Comparison of ENCODE assay signal across 8 mouse cellular contexts in the genomic region with DNA sequence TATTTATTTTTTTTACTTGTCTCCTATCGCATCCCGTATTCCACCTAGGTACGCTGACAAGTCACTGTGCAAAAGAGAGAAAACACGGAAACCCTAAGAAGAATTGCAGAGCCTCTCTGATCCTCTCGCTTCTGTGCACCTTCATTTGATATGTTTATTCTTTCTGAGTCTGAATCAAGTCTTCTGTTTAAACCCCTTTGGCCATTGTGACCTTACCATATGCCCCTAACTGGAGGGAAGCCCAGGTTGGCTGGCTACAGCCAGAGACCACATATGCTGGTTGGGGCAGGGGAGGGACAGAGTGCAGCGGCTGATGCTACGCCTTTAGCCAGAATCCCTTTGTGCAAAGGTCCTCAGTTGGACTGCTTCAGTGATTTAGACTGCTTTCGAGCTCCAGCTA.
DNase-seq lines count a peak whose midpoint lies in the region; ATAC-seq lines count a peak whose summit lies in the region.

No protein-coding gene starts in this region.

- 49% methylated on average over 8 of the region's 8 CpGs for WGBS in embryonic facial prominence, embryonic 10.5 days

- peak overlapping the region; percentile 19; the same call in 1 of the 2 replicates for H3K27ac ChIP-seq in embryonic facial prominence, embryonic 10.5 days (replicated peaks)

- H3K27me3 ChIP-seq in embryonic facial prominence, embryonic 10.5 days (replicated peaks; ENCODE audit: low read depth, poor library complexity, severe bottlenecking) = no peaks in the 10 kb centered on the region; the same call in 1 of the 2 replicates

- ATAC-seq in megakaryocyte, adult 5-6 weeks (ENCODE audit: poor library complexity, severe bottlenecking) = no peak

- no peaks in the 10 kb centered on the region for H3K9me3 ChIP-seq in embryonic facial prominence, embryonic 10.5 days

- peak overlapping the region; percentile 34 for H3K4me3 ChIP-seq in embryonic facial prominence, embryonic 10.5 days

- no peaks in the 10 kb centered on the region for H3K36me3 ChIP-seq in embryonic facial prominence, embryonic 10.5 days (replicated peaks)

- peaks cover 28% of the 10 kb centered on the region for H3K4me1 ChIP-seq in embryonic facial prominence, embryonic 10.5 days

- peak; percentile 2 to 7 for DNase-seq in left cerebral cortex, adult 18-20 months (ENCODE audit: low spot score in 2 of 2)
- DNase-seq in left cerebral cortex, adult 11 months (ENCODE audit: low spot score) = no peak
- peak; percentile 16 for DNase-seq in embryonic facial prominence, embryonic 10.5 days (ENCODE audit: low spot score)
- peak; percentile 32 to 44 for DNase-seq in layer of hippocampus, postnatal 10 days (ENCODE audit: low spot score in 2 of 2)
- DNase-seq in right cerebral cortex, adult 2 months (ENCODE audit: low spot score in 2 of 2) = peak; percentile 6 to 12
- no peak for DNase-seq in adrenal gland, postnatal 36 days
- no peak for DNase-seq in adrenal gland, adult 18-20 months (ENCODE audit: low spot score in 2 of 2)

Comparison
In these comparisons a context has a peak if more than half of its experiments do, and no peak if none do; other contexts are left out.
1. DNase-seq: peak in left cerebral cortex, adult 18-20 months (2 of 2), embryonic facial prominence, embryonic 10.5 days (single experiment), layer of hippocampus, postnatal 10 days (2 of 2) and right cerebral cortex, adult 2 months (2 of 2); none in left cerebral cortex, adult 11 months (single experiment), adrenal gland, postnatal 36 days (0 of 2) and adrenal gland, adult 18-20 months (0 of 2).